Mouse (Mus musculus): ENCODE data around the gene Efcab2.

DNA sequence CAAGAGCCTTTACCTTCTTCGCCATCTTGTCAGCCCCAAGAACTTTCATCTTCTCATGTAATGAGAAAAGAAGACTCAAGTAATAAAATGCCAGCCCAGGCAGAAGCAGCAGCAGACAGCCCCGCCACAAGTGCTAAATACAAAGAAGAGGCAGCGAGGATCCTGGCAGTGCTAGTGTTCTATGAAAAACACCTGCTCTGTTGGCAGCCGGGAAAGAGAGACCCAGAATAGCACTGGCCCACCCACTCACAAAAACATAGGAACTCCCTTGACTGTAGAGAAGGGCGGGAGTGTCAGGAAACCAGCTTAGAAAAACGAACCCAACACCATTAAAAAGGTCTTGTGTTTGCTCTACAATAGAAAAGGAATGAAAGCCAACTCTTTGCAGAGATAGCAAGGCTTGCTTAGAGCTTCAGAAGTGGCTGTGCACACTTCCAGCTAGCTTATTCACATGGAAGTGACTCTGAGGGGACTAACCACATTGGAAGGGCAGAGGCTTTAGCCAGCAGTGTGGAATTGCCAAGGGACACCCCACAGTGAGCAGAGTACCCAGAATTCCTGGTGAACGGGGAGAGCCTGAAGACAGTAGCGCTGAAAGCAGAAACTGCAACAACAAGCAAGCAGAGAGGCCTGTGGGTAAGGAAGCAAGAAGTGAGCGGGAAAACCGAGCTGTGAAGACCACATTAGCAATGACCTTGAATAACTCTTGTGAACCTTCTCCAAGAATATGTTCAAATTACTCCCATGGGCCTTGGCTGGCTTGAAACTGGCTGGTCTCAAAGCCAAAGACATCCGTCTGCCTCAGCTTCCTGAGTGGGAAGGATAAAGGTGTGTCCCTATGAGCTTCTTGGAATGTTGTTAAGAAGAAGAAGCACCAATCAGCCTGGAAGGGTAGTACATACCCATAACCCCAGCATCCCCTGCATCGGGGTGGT lies 47.8 kb upstream of the Efcab2 start:
- no peak for TF ChIP-seq CTCF (conservative IDR thresholded peaks at IDR 0.05; ENCODE audit: low read length)
- TF ChIP-seq NANOG (IDR thresholded peaks at IDR 0.05; ENCODE audit: borderline replicate concordance, low read length), result 0 out of 2 replicates have a peak, but pooled peaks have one; percentile 4
